Mouse (Mus musculus): ENCODE measurements around the gene Ubxn1.

Ubxn1 gene

GRCm38 (mm10) chr19:8921741-8922140 is 50.4 kb downstream of the Ubxn1 start:
- Histone ChIP-seq H3K9me3 (ENCODE audit: low read length) (no peaks in the 10 kb centered on the region), H3K4me1 (replicated peaks; ENCODE audit: low read depth, low read length) (peaks cover 52% of the 10 kb centered on the region), H3K27me3 (ENCODE audit: insufficient read depth, low read length) (no peaks in the 10 kb centered on the region), H3K4me3 (replicated peaks; ENCODE audit: low read length) (no peak overlapping the region), H3K36me3 (ENCODE audit: insufficient read depth, low read length) (peaks cover 36% of the 10 kb centered on the region)
- TF ChIP-seq CTCF (conservative IDR thresholded peaks at IDR 0.05; ENCODE audit: low read length) (no peak), NANOG (IDR thresholded peaks at IDR 0.05; ENCODE audit: borderline replicate concordance, low read length) (no peak), POU5F1 (IDR thresholded peaks at IDR 0.05; ENCODE audit: borderline replicate concordance, low read length) (no peak)
